Mouse (Mus musculus) bone marrow macrophage, adult 2 months (primary cell): ENCODE data around the gene Hspb2. TPM values are rescaled to one million over a fixed set of nuclear protein-coding genes. Genes with fewer than 3 reads are reported as not detected.

Experiments used
- H3K27ac ChIP-seq: 2 replicates; pipeline ENCODE4 v1.5.1; 2012; ENCODE audit warnings: low read depth, low read length; ENCODE audit not compliant: insufficient read depth
- H3K4me1 ChIP-seq: 2 replicates; pipeline ENCODE4 v1.6.1; 2012; ENCODE audit warnings: low read length; ENCODE audit not compliant: control insufficient read depth, insufficient read depth
- H3K4me3 ChIP-seq: 2 replicates; pipeline ENCODE4 v1.5.1; 2012; ENCODE audit warnings: mild to moderate bottlenecking, low read length, moderate library complexity; ENCODE audit not compliant: insufficient read depth
- CTCF ChIP-seq: IDR thresholded peaks from 2 replicates; pipeline ENCODE4 v1.5.1; 2012; ENCODE audit warnings: low read depth, mild to moderate bottlenecking, low read length, moderate library complexity
- POLR2A ChIP-seq: IDR thresholded peaks from 2 replicates; pipeline ENCODE4 v1.6.1; 2012; ENCODE audit warnings: mild to moderate bottlenecking, low read depth, low read length, borderline replicate concordance
- polyA plus RNA-seq: library from polyadenylated mRNA; stranded (reverse); fragments of >200 nt; gene quantifications from 2 replicates; pipeline ENCODE4 v1.2.4, GENCODE M21; 2012; ENCODE audit not compliant: missing spikeins, insufficient read depth, insufficient read length

Hspb2 gene
- polyA plus RNA-seq: not detected in 2 replicates

GRCm38 (mm10) chr9:50752054-50752602 lies at the start of gene Hspb2:
TSS of gene Hspb2 (minus strand) at chr9:50752354.
- H3K27ac ChIP-seq: no peak within 1 kb of the TSS
- TF ChIP-seq POLR2A: no peak
- no peaks in the 10 kb centered on the region for H3K4me1 ChIP-seq
- no peak within 1 kb of the TSS for H3K4me3 ChIP-seq

- peaks cover 7% of the 10 kb centered on the region for H3K4me1 ChIP-seq
- 0 out of 2 replicates have a peak, but pooled peaks have one; percentile 20 for TF ChIP-seq CTCF
- TF ChIP-seq POLR2A: no peak
- no peak overlapping the region for H3K4me3 ChIP-seq
- H3K27ac ChIP-seq: no peak overlapping the region
Measured at GRCm38 (mm10) chr9:50800985-50801384, 48.8 kb upstream of the Hspb2 start.

GRCm38 (mm10) chr9:50798368-50798767 lies 46.2 kb upstream of the Hspb2 start:
- Histone ChIP-seq H3K4me1 (peaks cover 7% of the 10 kb centered on the region), H3K27ac (no peak overlapping the region), H3K4me3 (no peak overlapping the region)
- no peak for TF ChIP-seq CTCF
- TF ChIP-seq POLR2A: no peak

- H3K27ac ChIP-seq: no peak overlapping the region
- H3K4me1 ChIP-seq: peaks cover 7% of the 10 kb centered on the region
- no peak overlapping the region for H3K4me3 ChIP-seq
- TF ChIP-seq CTCF: no peak
- no peak for TF ChIP-seq POLR2A
Measured at GRCm38 (mm10) chr9:50797641-50798040, 45.5 kb upstream of the Hspb2 start.

- no peak overlapping the region for H3K27ac ChIP-seq
- no peak overlapping the region for H3K4me3 ChIP-seq
- H3K4me1 ChIP-seq: peaks cover 7% of the 10 kb centered on the region
- TF ChIP-seq CTCF (no peak), POLR2A (no peak)
Measured at GRCm38 (mm10) chr9:50796776-50797175, 44.6 kb upstream of the Hspb2 start.

GRCm38 (mm10) chr9:50795266-50795665 lies 43.1 kb upstream of the Hspb2 start:
- H3K4me3 ChIP-seq: no peak overlapping the region
- no peak for TF ChIP-seq POLR2A
- TF ChIP-seq CTCF: no peak
- no peak overlapping the region for H3K27ac ChIP-seq
- peaks cover 7% of the 10 kb centered on the region for H3K4me1 ChIP-seq

- Histone ChIP-seq H3K4me3 (no peak overlapping the region), H3K27ac (no peak overlapping the region), H3K4me1 (peaks cover 2% of the 10 kb centered on the region; the same call in 1 of the 2 replicates)
- TF ChIP-seq POLR2A (no peak), CTCF (peak; percentile 61)
Measured at GRCm38 (mm10) chr9:50782155-50782554, 30.0 kb upstream of the Hspb2 start.

- H3K4me1 ChIP-seq: peaks cover 15% of the 10 kb centered on the region
- peak overlapping the region; percentile 67 for H3K4me3 ChIP-seq
- no peak overlapping the region for H3K27ac ChIP-seq
- TF ChIP-seq POLR2A (no peak), CTCF (no peak)
Measured at GRCm38 (mm10) chr9:50776162-50776760, 24.1 kb upstream of the Hspb2 start.

GRCm38 (mm10) chr9:50775662-50776126 lies 23.5 kb upstream of the Hspb2 start:
- no peak for TF ChIP-seq POLR2A
- no peak for TF ChIP-seq CTCF
- Histone ChIP-seq H3K27ac (no peak overlapping the region), H3K4me3 (peak overlapping the region; percentile 67), H3K4me1 (peaks cover 15% of the 10 kb centered on the region)

GRCm38 (mm10) chr9:50774991-50775612 lies 22.9 kb upstream of the Hspb2 start, which contains the start of the genes Alg9 and 1110032A03Rik:
TSS of gene Alg9 (plus strand) at chr9:50775019.
TSS of gene 1110032A03Rik (minus strand) at chr9:50775520.
- TF ChIP-seq CTCF: no peak
- TF ChIP-seq POLR2A: no peak
- Histone ChIP-seq H3K4me3 (peak within 1 kb of the TSS; percentile 67), H3K27ac (peak within 1 kb of the TSS; percentile 86), H3K4me1 (peaks cover 15% of the 10 kb centered on the region)
